Mouse (Mus musculus): ENCODE results near the gene Ltbr. TPM values are rescaled to one million over a fixed set of nuclear protein-coding genes. Genes with fewer than 3 reads are reported as not detected.

The Ltbr gene
- total and polyA plus RNA-seq, 3 experiments: 47.6 to 64.2 TPM; not detected in 1

- H3K4me3 ChIP-seq (ENCODE audit: control insufficient read depth in 1 of 2, insufficient read depth in 1 of 2, low read depth in 2 of 2, low read length in 2 of 2): peak overlapping the region in 1 of 2 experiments; percentile 26; a peak in 1 of 4 replicates
- no peak overlapping the region for H3K9ac ChIP-seq (ENCODE audit: control insufficient read depth, low read depth, low read length, poor library complexity, severe bottlenecking)
- peaks cover 14 to 53% of the 10 kb centered on the region in 2 experiments for H3K4me1 ChIP-seq (ENCODE audit: control insufficient read depth in 1 of 2, insufficient read depth in 2 of 2, low read length in 2 of 2)
- no peak for DNase-seq (ENCODE audit: low read depth, low spot score)
- TF ChIP-seq TAL1 (IDR thresholded peaks at IDR 0.05; ENCODE audit: low read length) (no peak), MYB (IDR thresholded peaks at IDR 0.05; ENCODE audit: low read depth, low read length) (no peak), ZC3H11A (IDR thresholded peaks at IDR 0.05; ENCODE audit: low read depth, low read length) (no peak), CHD1 (IDR thresholded peaks at IDR 0.05; ENCODE audit: low read depth, low read length) (no peak), NELFE (IDR thresholded peaks at IDR 0.05; ENCODE audit: low read depth, low read length) (no peak), RAD21 (IDR thresholded peaks at IDR 0.05; ENCODE audit: low read depth, low read length) (no peak), EP300 (IDR thresholded peaks at IDR 0.05; ENCODE audit: low read depth in 1 of 2, low read length in 2 of 2) (no peak), JUND (IDR thresholded peaks at IDR 0.05; ENCODE audit: low read depth, low read length) (no peak), MEF2A (IDR thresholded peaks at IDR 0.05; ENCODE audit: extremely low read depth, insufficient replicate concordance, low read depth, low read length, poor library complexity, severe bottlenecking) (no peak), ELF1 (IDR thresholded peaks at IDR 0.05; ENCODE audit: low read depth, low read length) (no peak), CHD2 (IDR thresholded peaks at IDR 0.05; ENCODE audit: low read length) (no peak), SIN3A (IDR thresholded peaks at IDR 0.05; ENCODE audit: low read length) (no peak), POLR2A (IDR thresholded peaks at IDR 0.05; ENCODE audit: control insufficient read depth in 1 of 2, insufficient read depth in 1 of 2, low read depth in 1 of 2, low read length in 2 of 2, poor library complexity in 1 of 2) (no peak)
- peaks cover 28% of the 10 kb centered on the region for H3K79me2 ChIP-seq (ENCODE audit: control insufficient read depth, insufficient read depth, low read length, poor library complexity)
- H3K27me3 ChIP-seq (ENCODE audit: control insufficient read depth in 1 of 2, insufficient read depth in 2 of 2, low read length in 2 of 2): no peaks in the 10 kb centered on the region
- H3K9me3 ChIP-seq (replicated peaks; ENCODE audit: insufficient read depth, low read length): no peaks in the 10 kb centered on the region
- no peak overlapping the region for H3K27ac ChIP-seq (ENCODE audit: control insufficient read depth, low read depth, low read length)
- H3K36me3 ChIP-seq (ENCODE audit: control insufficient read depth in 1 of 2, insufficient read depth in 2 of 2, low read length in 2 of 2): peaks cover 0 to 42% of the 10 kb centered on the region in 2 experiments; a peak in 2 of 4 replicates
Measured at GRCm38 (mm10) chr6:125351368-125352045, 37.8 kb upstream of the Ltbr start.

GRCm38 (mm10) chr6:125350995-125351324 is 37.3 kb upstream of the Ltbr start:
- peaks cover 15 to 55% of the 10 kb centered on the region in 2 experiments for H3K4me1 ChIP-seq (ENCODE audit: control insufficient read depth in 1 of 2, insufficient read depth in 2 of 2, low read length in 2 of 2)
- no peaks in the 10 kb centered on the region for H3K27me3 ChIP-seq (ENCODE audit: control insufficient read depth in 1 of 2, insufficient read depth in 2 of 2, low read length in 2 of 2)
- H3K27ac ChIP-seq (ENCODE audit: control insufficient read depth, low read depth, low read length): no peak overlapping the region
- H3K4me3 ChIP-seq (ENCODE audit: control insufficient read depth in 1 of 2, insufficient read depth in 1 of 2, low read depth in 2 of 2, low read length in 2 of 2): peak overlapping the region; percentile 12 to 26; a peak in 2 of 4 replicates
- H3K79me2 ChIP-seq (ENCODE audit: control insufficient read depth, insufficient read depth, low read length, poor library complexity): peaks cover 28% of the 10 kb centered on the region
- TF ChIP-seq NELFE (IDR thresholded peaks at IDR 0.05; ENCODE audit: low read depth, low read length): no peak
- no peak for TF ChIP-seq MAZ (IDR thresholded peaks at IDR 0.05; ENCODE audit: low read depth, low read length)
- no peak for TF ChIP-seq ZNF384 (IDR thresholded peaks at IDR 0.05; ENCODE audit: low read depth, low read length)
- no peak for TF ChIP-seq ELF1 (IDR thresholded peaks at IDR 0.05; ENCODE audit: low read depth, low read length)
- no peak for TF ChIP-seq POLR2AphosphoS5 (IDR thresholded peaks at IDR 0.05; ENCODE audit: borderline replicate concordance, low read depth, low read length)
- no peak for TF ChIP-seq TCF12 (IDR thresholded peaks at IDR 0.05; ENCODE audit: low read depth, low read length)
- TF ChIP-seq JUND (IDR thresholded peaks at IDR 0.05; ENCODE audit: low read depth, low read length): no peak
- no peak for TF ChIP-seq USF2 (IDR thresholded peaks at IDR 0.05; ENCODE audit: borderline replicate concordance in 1 of 2, insufficient read depth in 1 of 2, low read depth in 1 of 2, low read length in 2 of 2)
- no peak for TF ChIP-seq GATA1 (IDR thresholded peaks at IDR 0.05; ENCODE audit: low read depth, low read length)
- no peak for TF ChIP-seq E2F4 (IDR thresholded peaks at IDR 0.05; ENCODE audit: borderline replicate concordance, low read depth, low read length)
- TF ChIP-seq MAX (IDR thresholded peaks at IDR 0.05; ENCODE audit: low read length): no peak
- TF ChIP-seq MXI1 (IDR thresholded peaks at IDR 0.05; ENCODE audit: low read depth, low read length): no peak
- TF ChIP-seq CHD1 (IDR thresholded peaks at IDR 0.05; ENCODE audit: low read depth, low read length): no peak
- TF ChIP-seq ZC3H11A (IDR thresholded peaks at IDR 0.05; ENCODE audit: low read depth, low read length): no peak
- no peak for TF ChIP-seq GABPA (IDR thresholded peaks at IDR 0.05; ENCODE audit: low read depth, low read length)
- no peak for TF ChIP-seq CHD2 (IDR thresholded peaks at IDR 0.05; ENCODE audit: low read length)
- peaks cover 0 to 42% of the 10 kb centered on the region in 2 experiments; a peak in 2 of 4 replicates for H3K36me3 ChIP-seq (ENCODE audit: control insufficient read depth in 1 of 2, insufficient read depth in 2 of 2, low read length in 2 of 2)
- H3K9me3 ChIP-seq (replicated peaks; ENCODE audit: insufficient read depth, low read length): no peaks in the 10 kb centered on the region
- DNase-seq (ENCODE audit: low read depth, low spot score): no peak
- H3K9ac ChIP-seq (ENCODE audit: control insufficient read depth, low read depth, low read length, poor library complexity, severe bottlenecking): peak overlapping the region; percentile 36
